10 mouse cellular contexts compared by ENCODE assay signal in the genomic region with DNA sequence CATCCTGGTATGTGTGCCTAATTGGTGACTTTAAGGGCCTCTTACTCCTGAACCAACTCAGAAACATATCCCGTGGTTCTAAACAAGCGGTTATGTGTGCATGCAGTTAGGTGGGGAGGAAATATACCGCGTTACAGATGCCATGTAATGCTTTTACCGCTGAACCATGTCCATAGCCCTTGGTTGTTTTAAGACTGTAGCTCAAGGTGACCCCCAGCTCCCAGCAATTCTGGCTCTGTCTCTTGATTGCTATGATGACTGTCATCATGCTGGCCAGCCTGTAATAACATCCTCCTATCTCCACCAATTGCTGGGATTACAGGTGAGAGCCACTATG. TPM values are rescaled to one million over a fixed set of nuclear protein-coding genes. Genes with fewer than 3 reads are reported as not detected.
DNase-seq lines count a peak whose midpoint lies in the region; ATAC-seq and TF ChIP-seq lines count a peak whose summit lies in the region.
"Had no signal": no experiment of that assay in that cellular context is flagged by ENCODE, and none has a peak within 500 bp of the region (broad histone marks: within the 10 kb centered on the region; RNA-seq: fewer than 3 reads in every experiment).

No protein-coding gene starts in this region.

- no peaks in the 10 kb centered on the region for H3K9me3 ChIP-seq in hindbrain, embryonic 12.5 days (replicated peaks)
- no peaks in the 10 kb centered on the region for H3K9me3 ChIP-seq in hindbrain, embryonic 14.5 days (ENCODE audit: control insufficient read depth, low read length)
- H3K9me3 ChIP-seq in MEL (replicated peaks; ENCODE audit: insufficient read depth, low read length), result no peaks in the 10 kb centered on the region
- no peaks in the 10 kb centered on the region for H3K9me3 ChIP-seq in liver, embryonic 14.5 days (ENCODE audit: control insufficient read depth, low read length)

- DNase-seq in hindbrain, embryonic 14.5 days (ENCODE audit: low spot score), result no peak
- DNase-seq in MEL (ENCODE audit: low read depth, low spot score), result no peak
- DNase-seq in liver, embryonic 14.5 days (ENCODE audit: low read depth in 3 of 3, low spot score in 3 of 3), result no peak
- DNase-seq in ovary, postnatal 10 days (ENCODE audit: low spot score), result no peak
- DNase-seq in ovary, adult 18-20 months (ENCODE audit: low spot score), result no peak
- DNase-seq in gastrocnemius, postnatal 4 days (ENCODE audit: low spot score in 2 of 2), result no peak
- DNase-seq: cerebellum, postnatal 36 days; retina, postnatal 1 day had no signal

- TF ChIP-seq RAD21 in MEL (IDR thresholded peaks at IDR 0.05; ENCODE audit: low read depth, low read length), result no peak

- peaks cover 17% of the 10 kb centered on the region for H3K4me1 ChIP-seq in hindbrain, embryonic 12.5 days
- H3K4me1 ChIP-seq in hindbrain, embryonic 14.5 days (replicated peaks; ENCODE audit: control insufficient read depth, insufficient read depth, low read length), result peaks cover 20% of the 10 kb centered on the region
- H3K4me1 ChIP-seq in MEL (ENCODE audit: control insufficient read depth in 1 of 2, insufficient read depth in 2 of 2, low read length in 2 of 2), result peaks cover 25 to 54% of the 10 kb centered on the region in 2 experiments
- peaks cover 9% of the 10 kb centered on the region for H3K4me1 ChIP-seq in embryonic fibroblast, embryonic 13.5 days (ENCODE audit: control insufficient read depth, insufficient read depth, low read length)
- peaks cover 54 to 63% of the 10 kb centered on the region in 2 experiments for H3K4me1 ChIP-seq in liver, embryonic 14.5 days (replicated peaks; ENCODE audit: control insufficient read depth in 2 of 2, insufficient read depth in 2 of 2, low read length in 1 of 2)

- TF ChIP-seq EP300 in MEL (IDR thresholded peaks at IDR 0.05; ENCODE audit: low read depth in 1 of 2, low read length in 2 of 2), result no peak
- TF ChIP-seq EP300 in liver, embryonic 14.5 days (IDR thresholded peaks at IDR 0.05; ENCODE audit: low read depth), result no peak

- WGBS in hindbrain, embryonic 12.5 days, result 90% methylated on average over 5 of the region's 5 CpGs
- WGBS in hindbrain, embryonic 14.5 days, result 94% methylated on average over 5 of the region's 5 CpGs
- WGBS in liver, embryonic 14.5 days (ENCODE audit: insufficient replicate concordance), result 35% methylated on average over 5 of the region's 5 CpGs

- no peak for ATAC-seq in hindbrain, embryonic 12.5 days (ENCODE audit: low FRiP score)
- no peak for ATAC-seq in hindbrain, embryonic 14.5 days (ENCODE audit: low FRiP score)
- no peak for ATAC-seq in liver, embryonic 14.5 days (ENCODE audit: insufficient read depth)

- no peak overlapping the region for H3K27ac ChIP-seq in hindbrain, embryonic 12.5 days
- no peak overlapping the region for H3K27ac ChIP-seq in hindbrain, embryonic 14.5 days
- peak overlapping the region; percentile 98 for H3K27ac ChIP-seq in MEL (ENCODE audit: control insufficient read depth, low read depth, low read length)
- peak overlapping the region; percentile 98 for H3K27ac ChIP-seq in embryonic fibroblast, embryonic 13.5 days (ENCODE audit: insufficient read depth, low read length)
- H3K27ac ChIP-seq in liver, embryonic 14.5 days, result peak overlapping the region; percentile 99

- no peak for TF ChIP-seq CTCF in MEL (IDR thresholded peaks at IDR 0.05 in 2 of 3, conservative IDR thresholded peaks at IDR 0.05 in 1 of 3; ENCODE audit: control insufficient read depth in 1 of 3, insufficient read depth in 1 of 3, low read depth in 2 of 3, low read length in 3 of 3, poor library complexity in 1 of 3, severe bottlenecking in 1 of 3)
- TF ChIP-seq CTCF in embryonic fibroblast, embryonic 13.5 days (IDR thresholded peaks at IDR 0.05; ENCODE audit: borderline replicate concordance, insufficient read depth, low read length), result no peak
- TF ChIP-seq CTCF in liver, embryonic 14.5 days (IDR thresholded peaks at IDR 0.05; ENCODE audit: low read depth), result no peak

- no peak overlapping the region for H3K9ac ChIP-seq in hindbrain, embryonic 12.5 days
- H3K9ac ChIP-seq in hindbrain, embryonic 14.5 days, result no peak overlapping the region
- H3K9ac ChIP-seq in MEL (ENCODE audit: control insufficient read depth, low read depth, low read length, poor library complexity, severe bottlenecking), result peak overlapping the region; percentile 63
- peak overlapping the region; percentile 100 for H3K9ac ChIP-seq in liver, embryonic 14.5 days (replicated peaks)

- TF ChIP-seq POLR2A in MEL (IDR thresholded peaks at IDR 0.05; ENCODE audit: control insufficient read depth in 1 of 2, insufficient read depth in 1 of 2, low read depth in 1 of 2, low read length in 2 of 2, poor library complexity in 1 of 2), result no peak
- peak; percentile 40; the same call in 1 of the 2 replicates for TF ChIP-seq POLR2A in embryonic fibroblast, embryonic 13.5 days (IDR thresholded peaks at IDR 0.05; ENCODE audit: low read depth, low read length)

- peaks cover 17% of the 10 kb centered on the region for H3K79me2 ChIP-seq in MEL (ENCODE audit: control insufficient read depth, insufficient read depth, low read length, poor library complexity)

- H3K4me3 ChIP-seq in hindbrain, embryonic 12.5 days, result no peak overlapping the region
- H3K4me3 ChIP-seq in hindbrain, embryonic 14.5 days (replicated peaks; ENCODE audit: low read length), result no peak overlapping the region
- peak overlapping the region; percentile 19 to 22 for H3K4me3 ChIP-seq in MEL (ENCODE audit: control insufficient read depth in 1 of 2, insufficient read depth in 1 of 2, low read depth in 2 of 2, low read length in 2 of 2)
- H3K4me3 ChIP-seq in embryonic fibroblast, embryonic 13.5 days (ENCODE audit: insufficient read depth, low read length), result no peak overlapping the region
- H3K4me3 ChIP-seq in liver, embryonic 14.5 days (ENCODE audit: insufficient read depth in 1 of 2, low read depth in 2 of 2, low read length in 2 of 2), result peak overlapping the region; percentile 70 to 84

- 0 out of 2 replicates have a peak overlapping the region, but pooled peaks have one; percentile 1 for H3K4me2 ChIP-seq in hindbrain, embryonic 12.5 days (replicated peaks)
- no peak overlapping the region for H3K4me2 ChIP-seq in hindbrain, embryonic 14.5 days (replicated peaks)
- peak overlapping the region; percentile 95 for H3K4me2 ChIP-seq in liver, embryonic 14.5 days (ENCODE audit: low read depth)

- peaks cover 2% of the 10 kb centered on the region; the same call in 1 of the 2 replicates for H3K36me3 ChIP-seq in hindbrain, embryonic 12.5 days
- peaks cover 9% of the 10 kb centered on the region for H3K36me3 ChIP-seq in hindbrain, embryonic 14.5 days (replicated peaks; ENCODE audit: control insufficient read depth, insufficient read depth)
- peaks cover 0 to 50% of the 10 kb centered on the region in 2 experiments; a peak in 2 of 4 replicates for H3K36me3 ChIP-seq in MEL (ENCODE audit: control insufficient read depth in 1 of 2, insufficient read depth in 2 of 2, low read length in 2 of 2)
- H3K36me3 ChIP-seq in liver, embryonic 14.5 days (replicated peaks; ENCODE audit: control insufficient read depth, insufficient read depth, low read depth), result peaks cover 39% of the 10 kb centered on the region

- H3K27me3 ChIP-seq in hindbrain, embryonic 12.5 days, result no peaks in the 10 kb centered on the region
- H3K27me3 ChIP-seq in hindbrain, embryonic 14.5 days (ENCODE audit: control insufficient read depth, insufficient read depth, low read length), result no peaks in the 10 kb centered on the region
- no peaks in the 10 kb centered on the region for H3K27me3 ChIP-seq in MEL (ENCODE audit: control insufficient read depth in 1 of 2, insufficient read depth in 2 of 2, low read length in 2 of 2)
- H3K27me3 ChIP-seq in liver, embryonic 14.5 days (ENCODE audit: control insufficient read depth, insufficient read depth, low read length), result no peaks in the 10 kb centered on the region

RNA-seq across cellular contexts. Expression of a gene that starts 2.4 kb away (rescaled TPM):
- 647 and 730 TPM in 2 replicates for polyA plus RNA-seq in hindbrain, embryonic 12.5 days (2016; fragmentation: Nextera tagmentation; extraction: Ambion mirVana)
- 462 and 488 TPM in 2 replicates for polyA plus RNA-seq in hindbrain, embryonic 14.5 days (2014; fragmentation: Nextera tagmentation; extraction: Ambion mirVana)
- 1,163 and 1,351 TPM in 2 replicates for total RNA-seq in MEL (2012; rRNA removed)
- polyA plus RNA-seq in MEL (2012; ENCODE audit: insufficient read depth in 1 of 2, insufficient read length in 2 of 2, low read depth in 1 of 2, low replicate concordance in 2 of 2, missing spikeins in 1 of 2), result 1,000 to 10,000 TPM; 1,085 to 1,266 TPM
- polyA plus RNA-seq in embryonic fibroblast, embryonic 13.5 days (2011; ENCODE audit: insufficient read length, low read depth, missing spikeins), result 328 and 399 TPM in 2 replicates
- polyA plus RNA-seq in liver, embryonic 14.5 days (2012; rRNA removed), result 3,084 and 3,741 TPM in 2 replicates
- polyA plus RNA-seq in liver, embryonic 14.5 days (2014; fragmentation: Nextera tagmentation; extraction: Ambion mirVana), result 6,910 and 6,914 TPM in 2 replicates
- total RNA-seq in gastrocnemius, postnatal 4 days (2021), result 100 to 1,000 TPM in 1 of 2 experiments, 10 to 100 TPM in 1; 91.8 to 108 TPM

RNA-seq across cellular contexts. Expression of a gene that starts 6.5 kb away (rescaled TPM):
- polyA plus RNA-seq in hindbrain, embryonic 12.5 days (2016; fragmentation: Nextera tagmentation; extraction: Ambion mirVana), result 133 and 137 TPM in 2 replicates
- 127 TPM in 2 replicates for polyA plus RNA-seq in hindbrain, embryonic 14.5 days (2014; fragmentation: Nextera tagmentation; extraction: Ambion mirVana)
- total RNA-seq in MEL (2012; rRNA removed), result 85.4 and 88.4 TPM in 2 replicates
- polyA plus RNA-seq in MEL (2012; ENCODE audit: insufficient read depth in 1 of 2, insufficient read length in 2 of 2, low read depth in 1 of 2, low replicate concordance in 2 of 2, missing spikeins in 1 of 2), result 100 to 1,000 TPM in 1 of 2 experiments, not detected in 1; 128 TPM
- 93.4 and 102 TPM in 2 replicates for polyA plus RNA-seq in embryonic fibroblast, embryonic 13.5 days (2011; ENCODE audit: insufficient read length, low read depth, missing spikeins)
- polyA plus RNA-seq in liver, embryonic 14.5 days (2012; rRNA removed), result 29.2 and 38.5 TPM in 2 replicates
- polyA plus RNA-seq in liver, embryonic 14.5 days (2014; fragmentation: Nextera tagmentation; extraction: Ambion mirVana), result 59.3 and 67.6 TPM in 2 replicates
- total RNA-seq in gastrocnemius, postnatal 4 days (2021), result 10 to 100 TPM; 77.2 to 93.2 TPM

RNA-seq across cellular contexts. Expression of a gene that starts 35.1 kb away (rescaled TPM):
- 43.0 and 44.2 TPM in 2 replicates for polyA plus RNA-seq in hindbrain, embryonic 12.5 days (2016; fragmentation: Nextera tagmentation; extraction: Ambion mirVana)
- 49.5 and 59.9 TPM in 2 replicates for polyA plus RNA-seq in hindbrain, embryonic 14.5 days (2014; fragmentation: Nextera tagmentation; extraction: Ambion mirVana)
- total RNA-seq in MEL (2012; rRNA removed), result 3.4 and 4.9 TPM in 2 replicates
- polyA plus RNA-seq in MEL (2012; ENCODE audit: insufficient read depth in 1 of 2, insufficient read length in 2 of 2, low read depth in 1 of 2, low replicate concordance in 2 of 2, missing spikeins in 1 of 2), result 1 to 10 TPM in 1 of 2 experiments, not detected in 1; 7.0 TPM
- polyA plus RNA-seq in embryonic fibroblast, embryonic 13.5 days (2011; ENCODE audit: insufficient read length, low read depth, missing spikeins), result 22.9 and 24.5 TPM in 2 replicates
- polyA plus RNA-seq in liver, embryonic 14.5 days (2012; rRNA removed), result 10.4 and 10.6 TPM in 2 replicates
- 10.9 and 13.2 TPM in 2 replicates for polyA plus RNA-seq in liver, embryonic 14.5 days (2014; fragmentation: Nextera tagmentation; extraction: Ambion mirVana)
- total RNA-seq in gastrocnemius, postnatal 4 days (2021), result 10 to 100 TPM; 24.7 to 33.9 TPM

RNA-seq across cellular contexts. Expression of a gene that starts 35.2 kb away (rescaled TPM):
- polyA plus RNA-seq in hindbrain, embryonic 12.5 days (2016; fragmentation: Nextera tagmentation; extraction: Ambion mirVana), result 332 and 340 TPM in 2 replicates
- 206 and 214 TPM in 2 replicates for polyA plus RNA-seq in hindbrain, embryonic 14.5 days (2014; fragmentation: Nextera tagmentation; extraction: Ambion mirVana)
- 80.9 and 83.1 TPM in 2 replicates for total RNA-seq in MEL (2012; rRNA removed)
- 100 to 1,000 TPM in 1 of 2 experiments, not detected in 1; 241 TPM for polyA plus RNA-seq in MEL (2012; ENCODE audit: insufficient read depth in 1 of 2, insufficient read length in 2 of 2, low read depth in 1 of 2, low replicate concordance in 2 of 2, missing spikeins in 1 of 2)
- 575 and 590 TPM in 2 replicates for polyA plus RNA-seq in embryonic fibroblast, embryonic 13.5 days (2011; ENCODE audit: insufficient read length, low read depth, missing spikeins)
- 62.5 and 76.4 TPM in 2 replicates for polyA plus RNA-seq in liver, embryonic 14.5 days (2012; rRNA removed)
- polyA plus RNA-seq in liver, embryonic 14.5 days (2014; fragmentation: Nextera tagmentation; extraction: Ambion mirVana), result 130 and 133 TPM in 2 replicates
- 100 to 1,000 TPM; 272 TPM for total RNA-seq in gastrocnemius, postnatal 4 days (2021)

RNA-seq across cellular contexts. Expression of a gene that starts 44.5 kb away (rescaled TPM):
- 22.1 and 25.9 TPM in 2 replicates for polyA plus RNA-seq in hindbrain, embryonic 12.5 days (2016; fragmentation: Nextera tagmentation; extraction: Ambion mirVana)
- polyA plus RNA-seq in hindbrain, embryonic 14.5 days (2014; fragmentation: Nextera tagmentation; extraction: Ambion mirVana), result 18.6 and 24.4 TPM in 2 replicates
- total RNA-seq in MEL (2012; rRNA removed), result 0.15 and 0.26 TPM in 2 replicates
- polyA plus RNA-seq in MEL (2012; ENCODE audit: insufficient read depth in 1 of 2, insufficient read length in 2 of 2, low read depth in 1 of 2, low replicate concordance in 2 of 2, missing spikeins in 1 of 2), result under 1 TPM in 1 of 2 experiments, not detected in 1; 0.58 TPM
- polyA plus RNA-seq in embryonic fibroblast, embryonic 13.5 days (2011; ENCODE audit: insufficient read length, low read depth, missing spikeins), result 2.6 and 3.7 TPM in 2 replicates
- polyA plus RNA-seq in liver, embryonic 14.5 days (2012; rRNA removed), result 6.1 and 7.5 TPM in 2 replicates
- polyA plus RNA-seq in liver, embryonic 14.5 days (2014; fragmentation: Nextera tagmentation; extraction: Ambion mirVana), result 7.2 and 7.7 TPM in 2 replicates
- total RNA-seq in gastrocnemius, postnatal 4 days (2021), result 1 to 10 TPM; 2.4 to 3.1 TPM

Comparison
In these comparisons a context has a peak if more than half of its experiments do, and no peak if none do; other contexts are left out.
1. H3K27ac ChIP-seq: peak in MEL (single experiment), embryonic fibroblast, embryonic 13.5 days (single experiment) and liver, embryonic 14.5 days (single experiment); none in hindbrain, embryonic 12.5 days (single experiment) and hindbrain, embryonic 14.5 days (single experiment).
2. H3K4me3 ChIP-seq: peak in MEL (2 of 2) and liver, embryonic 14.5 days (2 of 2); none in hindbrain, embryonic 12.5 days (single experiment), hindbrain, embryonic 14.5 days (single experiment) and embryonic fibroblast, embryonic 13.5 days (single experiment).
3. H3K9ac ChIP-seq: peak in MEL (single experiment) and liver, embryonic 14.5 days (single experiment); none in hindbrain, embryonic 12.5 days (single experiment) and hindbrain, embryonic 14.5 days (single experiment).